Mouse (Mus musculus): ENCODE data around the gene Avp.

Gene Avp

GRCm38 (mm10) chr2:130569926-130570325 is 12.4 kb downstream of the Avp start:
- DNase-seq (ENCODE audit: low read depth) = no peak

DNA sequence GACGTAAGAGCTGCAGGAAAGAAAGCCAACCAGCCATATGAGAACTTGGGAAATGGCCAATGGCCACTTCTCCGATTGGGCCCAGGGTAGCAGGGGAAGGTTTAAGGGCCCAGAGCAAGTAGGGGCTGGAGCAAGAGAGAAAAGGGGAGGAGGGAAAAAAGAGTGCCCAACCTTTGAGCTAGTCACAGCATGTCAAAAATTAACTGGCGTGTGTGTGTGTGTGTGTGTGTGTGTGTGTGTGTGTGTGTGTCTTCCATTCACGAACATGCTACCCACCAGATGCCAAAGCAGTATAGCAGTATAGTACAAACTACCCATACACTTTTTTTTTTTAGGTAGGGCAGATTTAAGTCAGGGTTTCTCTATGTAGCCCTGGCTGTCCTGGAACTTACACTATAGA is 13.4 kb downstream of the Avp start:
- DNase-seq (ENCODE audit: low read depth) = no peak

DNA sequence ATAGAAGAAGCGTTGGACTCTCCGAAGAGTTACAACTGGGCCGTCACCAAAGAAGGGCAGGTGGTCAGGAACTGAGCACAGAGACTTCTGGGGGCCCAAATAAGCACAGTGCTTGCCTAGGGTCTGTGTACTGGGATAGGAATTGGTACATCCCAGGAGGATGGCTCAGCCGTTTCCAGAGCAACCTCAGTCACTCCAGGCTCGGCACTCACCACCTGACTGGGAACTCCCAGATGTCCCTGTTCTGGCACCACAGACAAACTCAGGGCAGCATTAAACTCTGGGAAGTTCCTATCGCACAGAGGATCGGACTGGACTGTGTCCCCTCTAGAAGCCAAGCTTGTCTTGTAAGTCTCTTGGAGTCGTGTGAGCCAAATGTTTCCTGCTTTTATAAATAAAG is 17.4 kb downstream of the Avp start:
- no peak for DNase-seq (ENCODE audit: low read depth)

GRCm38 (mm10) chr2:130564063-130564462 is 18.3 kb downstream of the Avp start:
- peak; percentile 37 for DNase-seq (ENCODE audit: low read depth)

GRCm38 (mm10) chr2:130563212-130564055 is 18.9 kb downstream of the Avp start, which contains the start of gene Mrps26:
Gene Mrps26 (plus strand): TSS chr2:130563742.
- DNase-seq (ENCODE audit: low read depth) = peak; percentile 95

DNA sequence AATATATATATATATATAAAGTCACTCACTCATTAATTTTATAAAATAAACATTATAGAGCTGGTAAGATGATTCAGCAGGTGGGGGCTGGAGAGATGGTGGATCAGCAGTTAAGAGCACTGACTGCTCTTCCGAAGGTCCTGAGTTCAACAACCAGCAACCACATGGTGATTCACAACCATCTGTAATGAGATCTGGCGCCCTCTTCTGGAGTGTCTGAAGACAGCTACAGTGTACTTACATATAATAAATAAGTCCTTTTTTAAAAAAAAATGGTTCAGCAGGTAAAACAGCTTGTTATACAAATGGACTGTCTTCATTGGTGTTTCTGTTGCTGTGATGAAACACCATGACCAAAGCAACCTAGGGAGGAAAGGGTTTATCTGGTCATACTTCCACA is 24.3 kb downstream of the Avp start:
- DNase-seq (ENCODE audit: low read depth) = no peak

DNA sequence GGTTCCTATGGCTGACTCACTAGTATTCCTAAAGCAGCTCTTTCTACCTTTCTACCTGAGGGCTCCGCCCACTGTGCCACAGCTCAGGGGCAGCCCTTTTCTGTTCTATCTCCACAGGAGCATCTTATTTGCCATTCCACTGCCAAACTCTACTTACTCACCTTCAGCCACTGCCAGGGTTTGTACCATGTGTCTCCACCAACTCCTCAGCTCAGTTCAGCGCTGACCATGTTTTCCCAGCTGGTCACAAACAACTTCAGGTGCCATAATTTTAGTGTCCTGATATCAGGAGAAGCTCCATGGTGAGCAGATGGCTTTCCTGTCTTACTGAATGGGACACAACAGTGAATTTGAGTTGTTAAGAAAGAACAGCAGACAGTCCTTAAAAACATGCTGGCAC is 24.9 kb downstream of the Avp start:
- DNase-seq (ENCODE audit: low read depth) = no peak

DNA sequence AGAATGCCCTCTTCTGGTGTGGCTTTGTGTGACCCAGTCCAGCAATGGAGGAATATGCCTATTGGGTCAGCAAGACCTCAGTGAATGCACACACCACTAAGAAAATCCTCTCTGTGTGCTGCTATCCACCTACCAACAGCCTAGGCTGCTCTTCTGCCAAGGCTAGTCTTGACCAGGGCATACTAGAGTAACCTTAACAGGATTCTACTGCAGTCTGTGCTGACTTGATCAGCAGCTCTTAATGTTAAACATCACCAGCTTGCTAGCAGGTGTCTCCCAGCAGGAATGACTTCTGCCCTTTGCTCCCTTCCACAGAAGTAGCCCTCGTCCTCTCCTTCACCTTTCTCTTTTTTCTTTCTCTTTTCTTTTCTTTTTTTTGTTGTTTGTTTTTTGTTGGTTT is 26.1 kb downstream of the Avp start:
- DNase-seq (ENCODE audit: low read depth) = no peak

DNA sequence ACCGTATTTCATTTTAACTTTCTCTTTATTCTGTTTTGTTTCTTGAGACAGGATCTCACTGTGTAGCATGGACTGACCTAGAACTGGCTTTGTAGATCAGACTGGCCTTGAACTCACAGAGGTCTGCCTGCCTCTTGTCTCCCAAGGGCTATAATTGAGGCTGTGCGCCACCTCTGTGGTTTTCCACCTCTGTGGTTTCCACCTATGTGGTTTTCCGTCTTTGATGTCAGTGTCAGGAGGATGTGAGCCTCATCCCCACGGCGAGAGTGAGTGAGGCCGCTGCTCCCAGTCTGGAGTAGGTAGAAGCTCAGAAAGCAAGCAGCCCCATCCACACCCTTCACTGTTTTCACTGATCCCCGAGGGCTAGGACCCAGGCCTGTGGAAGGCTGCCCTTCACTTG is 27.5 kb downstream of the Avp start:
- no peak for DNase-seq (ENCODE audit: low read depth)

- DNase-seq (ENCODE audit: low read depth) = no peak
These were observed 35.4 kb downstream of the Avp start for GRCm38 (mm10) chr2:130546957-130547356.

- no peak for DNase-seq (ENCODE audit: low read depth)
These were observed 42.1 kb downstream of the Avp start for GRCm38 (mm10) chr2:130540266-130540665.

DNA sequence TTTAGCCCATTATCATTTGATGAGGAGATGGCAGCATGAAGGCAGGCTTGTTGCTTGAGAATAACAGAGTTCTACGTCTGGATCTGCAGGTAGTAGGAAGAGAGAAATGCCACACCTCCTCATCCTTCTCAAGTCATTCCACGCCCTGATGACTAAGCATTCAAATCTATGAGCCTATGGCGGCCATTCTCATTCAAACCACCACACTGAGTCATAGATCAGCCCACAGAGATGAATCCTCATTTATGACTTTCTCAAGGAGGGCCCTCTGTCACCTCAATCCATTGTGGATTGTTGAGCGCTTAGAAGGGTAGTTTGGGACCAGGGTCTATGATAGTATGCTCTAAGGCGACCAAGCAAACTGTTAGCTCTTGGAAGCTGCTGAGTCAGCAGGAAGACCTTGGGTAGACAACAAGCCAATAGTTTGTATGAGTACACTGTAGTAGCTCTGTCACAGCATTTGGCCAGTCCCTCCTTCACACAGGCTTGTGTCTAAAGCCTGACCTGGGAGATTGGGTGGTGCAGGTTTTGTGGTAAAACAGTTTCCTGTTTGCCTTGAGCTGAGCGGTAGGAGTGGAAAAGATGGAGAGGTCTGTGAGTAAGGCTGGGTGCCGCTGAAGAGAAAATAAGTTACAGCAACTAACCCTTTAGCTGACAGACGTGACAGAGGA is 43.3 kb downstream of the Avp start:
- DNase-seq (ENCODE audit: low read depth) = no peak

- no peak for DNase-seq (ENCODE audit: low read depth)
These were observed 45.5 kb downstream of the Avp start for GRCm38 (mm10) chr2:130536890-130537289.

- no peak for DNase-seq (ENCODE audit: low read depth)
These were observed 47.3 kb downstream of the Avp start for GRCm38 (mm10) chr2:130535017-130535416.

- no peak for DNase-seq (ENCODE audit: low read depth)
These were observed 50.2 kb downstream of the Avp start for GRCm38 (mm10) chr2:130532201-130532600.

Data from NIH3T3 (cell line).